Mouse (Mus musculus): ENCODE results near the gene Notch2.

DNA sequence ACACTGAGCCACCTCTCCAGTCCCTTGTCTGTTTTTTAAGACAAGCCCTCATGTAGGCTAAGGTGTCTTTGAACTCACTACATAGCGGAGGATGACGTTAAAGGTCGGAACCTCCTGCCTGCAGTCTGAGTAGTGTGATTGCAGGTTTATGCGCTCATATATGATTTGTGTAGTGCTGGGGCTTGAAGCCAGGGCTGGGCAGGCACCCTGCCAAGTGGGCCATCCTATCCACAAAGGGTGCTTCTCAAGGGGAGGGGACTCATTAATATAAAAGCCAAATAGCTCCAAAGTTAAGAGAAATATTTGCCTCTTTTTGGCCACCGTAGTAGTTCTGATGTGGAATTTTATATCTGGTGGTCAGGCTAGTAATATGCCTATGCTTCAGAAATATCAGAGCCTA lies 22.8 kb upstream of the Notch2 start:
- TF ChIP-seq POLR2A (IDR thresholded peaks at IDR 0.05; ENCODE audit: low read depth, low read length): no peak
- no peak for TF ChIP-seq CTCF (conservative IDR thresholded peaks at IDR 0.05; ENCODE audit: insufficient read depth, insufficient read length, low read depth, low read length)

All from kidney, adult 2 months (tissue).